Mouse (Mus musculus) midbrain, embryonic 16.5 days (tissue): ENCODE data around the gene Acox1. TPM values are rescaled to one million over a fixed set of nuclear protein-coding genes. Genes with fewer than 3 reads are reported as not detected.

ENCODE experiments used
- ATAC-seq: fragments of 200-750 bp; cut with Nextera tagmentation; 2 replicates; pipeline ENCODE4 v1.8.0; 2017; ENCODE audit warnings: moderate TSS enrichment
- H3K27ac ChIP-seq: fragments of 300-500 bp; sonication (generic); 2 replicates; pipeline ENCODE4 v1.5.1; 2014; ENCODE audit warnings: mild to moderate bottlenecking, low read length, mixed read lengths
- H3K27me3 ChIP-seq: fragments of 300-500 bp; sonication (generic); 2 replicates; pipeline ENCODE4 v1.6.1; 2014; ENCODE audit warnings: low read depth, low read length, mixed read lengths; ENCODE audit not compliant: control insufficient read depth, insufficient read depth
- H3K36me3 ChIP-seq: fragments of 300-500 bp; sonication (generic); 2 replicates; pipeline ENCODE4 v1.6.1; 2014; ENCODE audit warnings: mild to moderate bottlenecking, low read length, moderate library complexity, mixed read lengths; ENCODE audit not compliant: control insufficient read depth, insufficient read depth
- H3K4me1 ChIP-seq: fragments of 300-500 bp; sonication (generic); 2 replicates; pipeline ENCODE4 v1.6.1; 2014; ENCODE audit warnings: mild to moderate bottlenecking, low read length, mixed read lengths; ENCODE audit not compliant: control insufficient read depth, insufficient read depth
- H3K4me2 ChIP-seq: fragments of 300-500 bp; sonication (generic); 2 replicates; pipeline ENCODE4 v1.6.1; 2014; ENCODE audit warnings: mild to moderate bottlenecking, low read length, mixed read lengths
- H3K4me3 ChIP-seq: fragments of 300-500 bp; sonication (generic); 2 replicates; pipeline ENCODE4 v1.5.1; 2014; ENCODE audit warnings: low read depth, mild to moderate bottlenecking, low read length, moderate library complexity, mixed read lengths
- H3K9ac ChIP-seq: fragments of 300-500 bp; sonication (generic); 2 replicates; pipeline ENCODE4 v1.6.1; 2014; ENCODE audit warnings: low read depth, low read length, mixed read lengths
- H3K9me3 ChIP-seq: fragments of 300-500 bp; sonication (generic); replicated peaks from 2 replicates; pipeline ENCODE4 v1.6.1; 2014; ENCODE audit warnings: mild to moderate bottlenecking, low read length, mixed read lengths; ENCODE audit not compliant: control insufficient read depth, poor library complexity, severe bottlenecking
- WGBS: fragments of 180-500 bp; shearing (Covaris S2); extraction: QIAGEN DNeasy Blood & Tissue Kit; methylation state at CpG from one replicate; pipeline ENCODE4 v1.1.7; 2014; 5-methylcytosine and 5-hydroxymethylcytosine counted together
- polyA plus RNA-seq: library from polyadenylated mRNA; unstranded; fragments of >200 nt; fragmentation: Nextera tagmentation; extraction: Ambion mirVana; gene quantifications from 2 replicates; pipeline ENCODE4 v1.2.1, GENCODE M21; 2015

The Acox1 gene
- polyA plus RNA-seq, 1 experiment from 2014 or later, result 71.5 TPM

DNA sequence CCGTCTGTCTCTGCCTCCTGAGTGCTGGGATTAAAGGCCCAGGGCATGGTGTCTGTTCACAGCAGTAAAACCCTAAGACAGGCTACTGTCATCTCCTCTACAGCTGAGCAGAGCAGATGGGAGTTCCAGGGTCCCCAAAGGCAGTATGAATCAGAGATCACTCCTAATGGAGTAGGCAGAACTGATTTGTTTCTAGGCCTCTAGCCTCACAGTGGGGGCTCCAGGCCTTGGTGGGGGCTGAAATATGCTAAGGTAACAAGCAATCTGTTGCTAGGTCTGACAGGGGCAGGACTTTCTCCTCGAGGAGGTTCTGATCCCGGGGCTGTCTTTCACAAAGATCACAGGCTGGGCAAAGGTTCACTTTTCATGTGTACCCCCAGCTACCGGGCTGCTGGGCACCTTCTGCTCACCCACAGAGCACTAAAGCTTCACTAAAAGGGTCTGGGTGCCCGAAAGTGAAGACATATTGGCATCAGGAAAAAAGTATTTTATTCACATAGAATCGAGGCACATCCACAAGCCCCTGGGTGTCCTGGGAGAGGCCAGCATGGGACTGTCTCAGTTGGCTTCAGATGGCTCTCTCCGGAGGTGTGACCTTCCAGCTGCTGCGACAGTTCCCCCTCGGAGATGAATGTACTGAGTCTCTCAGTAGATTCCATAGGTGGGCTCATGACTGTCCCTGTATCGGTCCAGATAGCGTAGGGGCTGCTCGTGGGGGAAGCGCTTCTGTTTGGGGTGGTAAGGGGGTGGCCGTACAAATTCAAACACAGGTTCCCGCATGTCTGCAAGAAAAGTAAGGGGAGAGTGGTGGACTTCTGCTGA lies 67.3 kb downstream of the Acox1 start:
- Histone ChIP-seq H3K9me3 (no peaks in the 10 kb centered on the region), H3K4me2 (peak overlapping the region; percentile 76), H3K4me3 (peak overlapping the region; percentile 62), H3K4me1 (peaks cover 14% of the 10 kb centered on the region), H3K9ac (peak overlapping the region; percentile 36; the same call in 1 of the 2 replicates), H3K36me3 (peaks cover 11% of the 10 kb centered on the region), H3K27ac (0 out of 2 replicates have a peak overlapping the region, but pooled peaks have one; percentile 90), H3K27me3 (no peaks in the 10 kb centered on the region)
- 82% methylated on average over 15 of the region's 15 CpGs for WGBS
- no peak for ATAC-seq

DNA sequence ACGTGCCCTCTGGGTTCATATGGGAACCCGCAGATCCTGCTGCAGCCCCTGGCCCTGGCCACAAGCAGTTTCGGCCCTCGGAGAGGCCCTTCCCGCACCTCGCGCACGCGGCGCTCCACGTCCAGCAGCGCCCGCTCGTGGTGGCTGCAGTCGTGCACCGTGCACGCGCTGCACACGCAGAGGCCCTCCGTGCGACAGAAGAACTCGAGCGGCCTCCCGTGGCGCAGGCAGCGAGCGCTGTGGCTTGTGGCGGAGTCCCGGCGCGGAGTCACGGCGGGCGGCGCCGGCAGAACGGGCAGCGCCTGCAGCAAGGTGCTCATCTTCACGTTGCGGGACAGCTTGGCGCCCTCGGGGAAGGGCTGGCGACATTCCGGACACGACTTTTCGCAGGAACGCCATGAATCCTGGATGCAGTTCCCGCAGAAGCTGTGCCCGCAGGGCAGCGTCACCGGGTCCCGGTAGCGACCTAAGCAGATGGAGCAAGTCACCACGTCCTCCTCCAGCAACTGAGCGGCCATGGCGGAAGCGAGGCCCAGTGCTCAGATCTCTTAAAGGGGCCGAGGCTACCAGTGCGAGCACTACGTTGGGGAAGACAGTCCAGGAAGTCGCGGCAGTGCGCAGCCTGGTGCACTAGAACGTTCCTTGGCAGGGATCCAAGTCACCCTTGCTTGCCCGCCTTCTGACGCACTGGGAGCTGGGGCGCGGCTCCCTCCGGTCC lies 68.2 kb downstream of the Acox1 start, which contains the start of gene Trim65:
TSS of gene Trim65 (minus strand) at position 641 of the 718 bp plus-strand sequence.
- no peaks in the 10 kb centered on the region for H3K9me3 ChIP-seq
- peak; percentile 93 for ATAC-seq
- no peaks in the 10 kb centered on the region for H3K27me3 ChIP-seq
- H3K4me2 ChIP-seq, result peak within 1 kb of the TSS; percentile 76
- 1% methylated on average over 67 of the region's 69 CpGs for WGBS
- peaks cover 14% of the 10 kb centered on the region for H3K4me1 ChIP-seq
- H3K4me3 ChIP-seq, result peak within 1 kb of the TSS; percentile 62
- H3K36me3 ChIP-seq, result peaks cover 13% of the 10 kb centered on the region
- H3K9ac ChIP-seq, result peak within 1 kb of the TSS; percentile 76
- H3K27ac ChIP-seq, result peak within 1 kb of the TSS; percentile 90

DNA sequence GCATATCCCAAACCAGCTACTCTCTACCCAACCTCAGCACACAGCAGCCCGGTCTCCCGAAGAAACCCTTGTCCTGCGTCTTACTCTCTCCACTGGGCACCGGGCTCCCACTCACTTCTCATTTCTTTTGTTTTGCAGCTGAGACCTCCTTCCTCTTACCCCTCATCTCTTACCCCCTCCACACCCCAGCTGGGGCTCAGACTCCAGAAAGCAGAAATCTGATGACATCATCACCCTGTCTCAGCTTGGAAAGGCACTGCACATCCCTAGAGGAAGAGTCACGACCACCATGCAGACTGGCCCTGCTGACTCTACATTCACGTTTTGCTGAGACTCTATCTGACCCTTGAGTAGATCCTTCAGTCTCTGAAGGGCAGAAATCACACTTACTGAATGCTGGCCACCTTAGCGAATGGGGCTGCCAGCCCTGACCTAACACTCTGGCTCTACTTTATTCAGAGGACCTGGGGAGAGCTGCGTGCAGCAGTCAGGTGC lies 68.8 kb downstream of the Acox1 start:
- Histone ChIP-seq H3K4me2 (peak overlapping the region; percentile 76), H3K27me3 (no peaks in the 10 kb centered on the region), H3K4me3 (peak overlapping the region; percentile 62), H3K9me3 (no peaks in the 10 kb centered on the region), H3K27ac (peak overlapping the region; percentile 90), H3K9ac (peak overlapping the region; percentile 76), H3K4me1 (peaks cover 14% of the 10 kb centered on the region), H3K36me3 (peaks cover 16% of the 10 kb centered on the region)
- ATAC-seq, result peak; percentile 6
- WGBS, result 29% methylated on average over 8 of the region's 8 CpGs

DNA sequence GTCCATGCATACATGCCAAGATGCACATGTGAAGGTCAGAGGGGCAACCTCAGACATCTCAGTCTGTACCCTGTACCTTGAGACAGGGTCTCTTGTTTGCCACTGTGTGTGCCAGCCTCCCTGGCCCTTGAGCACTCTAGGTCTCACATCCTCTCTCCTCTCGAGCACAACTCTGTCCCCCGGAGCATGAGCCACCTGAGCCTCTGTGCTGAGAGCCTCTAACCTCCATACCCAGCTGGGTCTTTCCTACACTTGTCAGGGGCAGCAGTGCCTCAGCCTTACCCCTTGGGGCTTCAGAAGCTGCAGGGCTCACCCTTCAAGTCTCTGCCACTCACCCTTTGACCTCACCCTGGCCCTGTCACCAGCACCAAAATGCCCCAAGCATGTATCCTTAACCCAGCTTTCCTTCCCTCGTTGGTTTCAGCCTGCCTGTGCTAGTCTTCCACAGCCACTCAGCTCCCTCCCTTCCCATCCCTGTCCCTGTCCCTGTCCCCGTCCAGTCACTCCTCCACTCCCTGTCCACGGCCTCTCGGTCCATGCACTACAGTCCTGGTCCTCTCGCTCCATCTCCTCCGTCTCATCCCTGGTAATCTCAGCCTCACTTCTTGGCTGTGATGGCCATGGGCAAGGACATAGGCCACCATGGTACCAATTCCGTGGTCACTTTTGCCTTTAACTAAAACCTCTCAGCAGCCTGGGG lies 69.6 kb downstream of the Acox1 start:
- Histone ChIP-seq H3K27ac (no peak overlapping the region), H3K9ac (0 out of 2 replicates have a peak overlapping the region, but pooled peaks have one; percentile 76), H3K4me2 (no peak overlapping the region), H3K4me3 (no peak overlapping the region), H3K9me3 (no peaks in the 10 kb centered on the region), H3K27me3 (no peaks in the 10 kb centered on the region), H3K4me1 (peaks cover 14% of the 10 kb centered on the region), H3K36me3 (peaks cover 12% of the 10 kb centered on the region)
- WGBS, result 81% methylated on average over 9 of the region's 9 CpGs
- ATAC-seq, result no peak

DNA sequence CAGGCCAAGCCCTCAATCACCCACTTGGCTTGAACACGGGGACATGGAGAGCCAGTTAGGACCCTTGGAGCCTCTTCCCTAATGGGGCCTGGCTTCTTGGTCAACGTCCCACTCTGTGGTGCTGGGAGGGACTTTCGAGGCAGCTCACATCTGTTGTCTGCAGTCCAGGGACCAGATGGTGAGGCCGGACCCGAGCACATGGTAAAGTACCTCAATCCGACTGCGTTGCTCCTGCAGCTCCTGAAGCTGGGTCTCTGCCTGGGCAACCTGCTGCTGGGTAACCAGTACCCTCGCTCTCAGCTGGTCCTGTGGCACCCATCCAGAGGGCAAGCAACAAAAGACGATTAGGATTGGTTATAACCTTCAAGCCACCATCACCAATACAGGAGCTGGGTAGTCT lies 70.9 kb downstream of the Acox1 start:
- no peak for ATAC-seq
- Histone ChIP-seq H3K27me3 (no peaks in the 10 kb centered on the region), H3K4me1 (peaks cover 14% of the 10 kb centered on the region), H3K4me3 (no peak overlapping the region), H3K36me3 (peaks cover 12% of the 10 kb centered on the region), H3K4me2 (no peak overlapping the region), H3K9me3 (no peaks in the 10 kb centered on the region), H3K27ac (no peak overlapping the region), H3K9ac (0 out of 2 replicates have a peak overlapping the region, but pooled peaks have one; percentile 16)
- 71% methylated on average over 9 of the region's 9 CpGs for WGBS

DNA sequence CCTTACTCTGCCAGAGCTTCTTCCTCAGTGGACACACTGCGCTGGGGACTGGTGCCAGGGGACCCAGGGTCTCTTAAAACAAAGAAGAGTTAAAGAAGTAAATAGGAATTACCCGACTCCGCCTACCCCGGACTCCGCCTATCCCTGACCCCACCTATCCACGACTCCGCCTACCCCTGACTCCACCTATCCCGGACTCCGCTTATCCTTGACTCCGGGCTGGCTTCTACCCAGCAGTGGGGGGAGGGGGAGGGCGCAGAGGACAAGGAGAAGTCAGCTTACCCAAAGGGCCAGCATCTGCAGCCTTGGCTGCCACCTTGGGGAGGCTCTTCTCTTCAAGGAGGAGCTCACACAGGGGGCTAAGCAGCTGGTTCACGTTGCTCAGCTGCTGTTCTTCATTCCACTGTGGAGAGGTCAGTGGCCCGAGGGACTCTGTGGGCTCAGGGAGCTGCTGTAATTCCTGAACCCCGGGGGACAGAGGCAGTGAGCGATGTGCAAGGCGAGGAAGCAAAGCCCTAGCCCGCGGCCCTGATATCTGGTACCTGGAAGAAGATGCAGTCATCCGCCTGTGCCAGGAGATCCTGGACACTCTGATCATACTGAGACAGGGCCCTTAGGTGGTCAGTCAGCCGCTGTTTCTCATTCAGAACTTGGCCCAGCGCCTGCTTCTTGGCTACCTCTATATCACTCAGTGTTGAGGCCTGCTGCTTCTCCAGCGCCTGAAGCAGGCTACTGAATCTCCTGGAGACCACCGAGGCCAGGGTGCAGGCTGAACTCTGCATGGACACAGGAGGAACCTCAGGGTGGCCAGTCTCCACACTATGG lies 71.5 kb downstream of the Acox1 start, which contains the start of gene Trim47:
TSS of gene Trim47 (minus strand) at position 55 of the 825 bp plus-strand sequence.
- ATAC-seq, result no peak
- Histone ChIP-seq H3K4me2 (no peak within 1 kb of the TSS), H3K36me3 (peaks cover 9% of the 10 kb centered on the region), H3K9ac (0 out of 2 replicates have a peak within 1 kb of the TSS, but pooled peaks have one; percentile 16), H3K9me3 (no peaks in the 10 kb centered on the region), H3K4me1 (peaks cover 14% of the 10 kb centered on the region), H3K4me3 (no peak within 1 kb of the TSS), H3K27me3 (no peaks in the 10 kb centered on the region), H3K27ac (no peak within 1 kb of the TSS)
- WGBS, result 28% methylated on average over 23 of the region's 23 CpGs

DNA sequence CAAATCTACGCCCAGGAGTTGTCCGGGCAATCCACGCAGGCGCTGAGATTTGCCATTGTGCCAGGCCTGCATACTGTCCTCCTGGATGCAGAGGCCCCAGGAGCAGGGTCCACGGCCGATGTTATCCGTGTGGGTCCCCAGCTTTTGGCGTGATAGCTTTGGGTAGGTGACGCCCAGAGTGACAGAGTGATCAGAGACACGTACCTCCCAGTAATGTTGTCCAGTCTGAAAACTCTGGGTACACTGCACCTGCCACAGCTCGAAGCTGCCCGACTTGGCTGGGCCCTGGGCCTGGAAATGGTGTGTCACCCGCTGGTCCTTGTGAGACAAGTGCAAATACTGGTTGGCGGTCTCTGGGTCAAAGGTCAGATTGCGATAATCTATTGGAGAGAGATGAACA lies 72.6 kb downstream of the Acox1 start:
- Histone ChIP-seq H3K9ac (no peak overlapping the region), H3K4me1 (peaks cover 9% of the 10 kb centered on the region), H3K27ac (no peak overlapping the region), H3K36me3 (peaks cover 8% of the 10 kb centered on the region; the same call in 1 of the 2 replicates), H3K4me2 (no peak overlapping the region), H3K4me3 (no peak overlapping the region), H3K9me3 (no peaks in the 10 kb centered on the region), H3K27me3 (no peaks in the 10 kb centered on the region)
- no peak for ATAC-seq
- WGBS, result 95% methylated on average over 15 of the region's 15 CpGs
